Mouse (Mus musculus): ENCODE results near the gene Slc1a1.

GRCm38 (mm10) chr19:28831324-28831723 lies 3.5 kb upstream of the Slc1a1 start:
- TF ChIP-seq EP300 (IDR thresholded peaks at IDR 0.05; ENCODE audit: low read depth): no peak
- no peak for TF ChIP-seq CTCF (IDR thresholded peaks at IDR 0.05; ENCODE audit: low read depth)

Measured in heart, postnatal 0 days (tissue).